Mouse (Mus musculus): ENCODE measurements at regions not wholly inside any gene's neighbourhood (a gene's known extent, or its start where the extent isn't known, plus 50 kb on each side); places are given as distances from the start of the nearest gene placed in this dataset.

DNA sequence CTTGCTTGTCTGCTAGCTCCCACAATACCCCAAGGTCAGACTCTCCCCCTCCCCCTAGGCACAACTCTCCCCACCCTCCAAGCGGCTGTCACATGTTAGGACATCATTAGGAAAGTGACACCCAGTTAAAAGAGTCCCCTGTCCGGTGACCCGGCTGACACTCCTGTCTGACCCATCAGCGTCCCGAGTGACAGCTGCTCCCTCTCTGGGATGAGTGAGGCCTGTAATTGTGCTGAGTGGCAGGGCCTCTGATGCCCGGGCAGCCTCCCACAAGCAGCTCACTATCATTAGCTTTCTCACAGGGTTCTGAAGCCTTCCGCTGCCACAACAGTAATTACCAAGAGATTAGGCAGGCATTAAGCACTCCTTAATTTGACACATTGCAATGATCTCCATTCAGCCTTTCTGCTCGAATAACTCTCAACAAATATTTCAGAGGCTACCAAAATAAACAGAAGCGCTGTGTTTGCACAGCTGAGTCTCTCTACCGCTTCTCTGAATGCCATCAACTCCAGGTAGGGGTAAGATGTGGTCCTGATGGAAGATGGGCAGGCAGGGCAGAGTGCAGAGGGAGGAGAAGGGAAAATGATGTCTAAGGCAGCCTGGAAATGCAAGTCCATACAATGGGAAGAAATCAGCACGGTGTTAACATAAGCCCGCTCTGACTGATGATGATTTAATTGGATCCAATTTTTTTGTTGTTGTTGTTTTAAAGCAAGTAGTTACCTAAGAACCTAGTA lies 352.6 kb downstream of the Gm45692 start:
- no peak overlapping the region for H3K4me3 ChIP-seq (ENCODE audit: low read depth, low read length)
- no peak overlapping the region for H3K9ac ChIP-seq (ENCODE audit: low read depth, low read length)
- no peak overlapping the region for H3K27ac ChIP-seq (ENCODE audit: low read depth, low read length)
- H3K9me3 ChIP-seq (replicated peaks; ENCODE audit: control insufficient read depth, low read length), result no peaks in the 10 kb centered on the region
- WGBS (ENCODE audit: insufficient replicate concordance), result 37% methylated on average over 12 of the region's 12 CpGs
- H3K4me2 ChIP-seq, result no peak overlapping the region
- H3K4me1 ChIP-seq (ENCODE audit: control insufficient read depth, insufficient read depth, low read length), result peaks cover 2% of the 10 kb centered on the region; the same call in 1 of the 2 replicates
- ATAC-seq (replicated peaks; ENCODE audit: insufficient number of reproducible peaks, low FRiP score, low TSS enrichment), result no peak
- no peaks in the 10 kb centered on the region for H3K27me3 ChIP-seq (ENCODE audit: control insufficient read depth, insufficient read depth, low read length)
- no peaks in the 10 kb centered on the region for H3K36me3 ChIP-seq (ENCODE audit: control insufficient read depth, insufficient read depth, low read length)

DNA sequence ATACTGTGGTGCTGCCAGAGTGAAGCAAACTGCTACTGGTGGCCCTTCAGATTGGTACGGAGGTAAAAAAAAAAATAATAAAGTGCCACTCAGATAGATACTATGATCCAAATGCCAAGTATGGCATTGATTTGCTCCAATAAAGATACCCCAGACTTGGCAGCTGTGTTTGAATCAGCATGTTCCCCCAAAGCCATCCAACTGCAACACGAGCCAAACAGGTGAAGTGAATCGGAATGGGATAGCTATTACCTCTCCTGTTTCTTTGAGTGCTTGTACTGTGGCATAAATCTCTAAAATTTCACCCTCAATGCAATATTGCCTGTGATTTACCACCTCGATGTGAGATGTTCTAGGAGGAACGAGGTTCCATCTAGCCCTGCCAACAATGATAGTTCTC lies 365.4 kb downstream of the Gm45692 start:
- Histone ChIP-seq H3K4me3 (ENCODE audit: low read depth, low read length) (no peak overlapping the region), H3K27me3 (ENCODE audit: control insufficient read depth, insufficient read depth, low read length) (no peaks in the 10 kb centered on the region), H3K9me3 (replicated peaks; ENCODE audit: control insufficient read depth, low read length) (no peaks in the 10 kb centered on the region), H3K27ac (ENCODE audit: low read depth, low read length) (no peak overlapping the region), H3K9ac (ENCODE audit: low read depth, low read length) (no peak overlapping the region), H3K36me3 (ENCODE audit: control insufficient read depth, insufficient read depth, low read length) (no peaks in the 10 kb centered on the region), H3K4me1 (ENCODE audit: control insufficient read depth, insufficient read depth, low read length) (no peaks in the 10 kb centered on the region), H3K4me2 (no peak overlapping the region)
- ATAC-seq (replicated peaks; ENCODE audit: insufficient number of reproducible peaks, low FRiP score, low TSS enrichment), result no peak
- WGBS (ENCODE audit: insufficient replicate concordance), result 84% methylated on average over 5 of the region's 5 CpGs

DNA sequence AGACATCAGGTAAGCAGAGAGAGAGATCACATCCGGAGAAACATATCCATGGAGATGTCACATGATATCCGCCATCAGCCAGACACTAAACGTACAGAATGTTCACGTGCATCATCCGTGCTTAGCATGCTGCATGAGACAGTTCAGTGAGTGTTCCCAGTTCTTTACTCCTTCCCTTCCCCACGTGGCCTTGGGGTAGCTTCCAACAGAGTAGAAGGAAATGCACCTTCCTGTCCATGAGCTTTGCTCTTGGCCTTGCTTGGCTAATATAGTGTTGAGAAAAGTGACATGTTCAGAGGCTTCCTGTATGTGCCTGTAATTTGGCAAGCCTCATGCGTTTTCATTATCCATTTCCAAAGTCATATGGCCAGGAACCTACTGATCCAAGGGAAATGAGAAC lies 368.5 kb downstream of the Gm45692 start:
- Histone ChIP-seq H3K4me2 (no peak overlapping the region), H3K9me3 (replicated peaks; ENCODE audit: control insufficient read depth, low read length) (no peaks in the 10 kb centered on the region), H3K27me3 (ENCODE audit: control insufficient read depth, insufficient read depth, low read length) (no peaks in the 10 kb centered on the region), H3K4me3 (ENCODE audit: low read depth, low read length) (no peak overlapping the region), H3K9ac (ENCODE audit: low read depth, low read length) (no peak overlapping the region), H3K27ac (ENCODE audit: low read depth, low read length) (no peak overlapping the region), H3K4me1 (ENCODE audit: control insufficient read depth, insufficient read depth, low read length) (no peaks in the 10 kb centered on the region), H3K36me3 (ENCODE audit: control insufficient read depth, insufficient read depth, low read length) (no peaks in the 10 kb centered on the region)
- ATAC-seq (replicated peaks; ENCODE audit: insufficient number of reproducible peaks, low FRiP score, low TSS enrichment), result no peak
- 90% methylated on average over 7 of the region's 7 CpGs for WGBS (ENCODE audit: insufficient replicate concordance)

DNA sequence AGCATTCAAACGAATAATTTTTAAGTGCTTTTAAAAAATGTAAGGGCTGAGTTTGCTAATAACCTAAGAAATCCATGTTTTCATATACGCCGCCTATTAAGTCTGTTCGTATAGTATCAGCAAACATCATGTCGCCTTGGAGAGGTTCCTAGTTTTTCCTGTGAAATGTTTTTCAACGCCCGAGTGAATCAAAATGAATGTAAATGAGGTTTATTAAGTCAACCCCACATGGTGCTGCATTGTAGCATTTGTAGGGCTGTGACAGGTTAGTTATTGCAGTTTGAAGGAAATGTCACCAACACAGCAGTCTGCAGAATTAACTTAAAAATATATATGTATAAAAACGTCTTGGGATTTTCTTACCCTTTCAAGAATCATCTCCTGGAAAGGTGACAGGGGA lies 369.3 kb downstream of the Gm45692 start:
- no peak for ATAC-seq (replicated peaks; ENCODE audit: insufficient number of reproducible peaks, low FRiP score, low TSS enrichment)
- no peak overlapping the region for H3K27ac ChIP-seq (ENCODE audit: low read depth, low read length)
- no peak overlapping the region for H3K9ac ChIP-seq (ENCODE audit: low read depth, low read length)
- 77% methylated on average over 8 of the region's 8 CpGs for WGBS (ENCODE audit: insufficient replicate concordance)
- H3K9me3 ChIP-seq (replicated peaks; ENCODE audit: control insufficient read depth, low read length), result no peaks in the 10 kb centered on the region
- H3K4me1 ChIP-seq (ENCODE audit: control insufficient read depth, insufficient read depth, low read length), result no peaks in the 10 kb centered on the region
- no peaks in the 10 kb centered on the region for H3K27me3 ChIP-seq (ENCODE audit: control insufficient read depth, insufficient read depth, low read length)
- no peak overlapping the region for H3K4me2 ChIP-seq
- no peaks in the 10 kb centered on the region for H3K36me3 ChIP-seq (ENCODE audit: control insufficient read depth, insufficient read depth, low read length)
- H3K4me3 ChIP-seq (ENCODE audit: low read depth, low read length), result no peak overlapping the region

DNA sequence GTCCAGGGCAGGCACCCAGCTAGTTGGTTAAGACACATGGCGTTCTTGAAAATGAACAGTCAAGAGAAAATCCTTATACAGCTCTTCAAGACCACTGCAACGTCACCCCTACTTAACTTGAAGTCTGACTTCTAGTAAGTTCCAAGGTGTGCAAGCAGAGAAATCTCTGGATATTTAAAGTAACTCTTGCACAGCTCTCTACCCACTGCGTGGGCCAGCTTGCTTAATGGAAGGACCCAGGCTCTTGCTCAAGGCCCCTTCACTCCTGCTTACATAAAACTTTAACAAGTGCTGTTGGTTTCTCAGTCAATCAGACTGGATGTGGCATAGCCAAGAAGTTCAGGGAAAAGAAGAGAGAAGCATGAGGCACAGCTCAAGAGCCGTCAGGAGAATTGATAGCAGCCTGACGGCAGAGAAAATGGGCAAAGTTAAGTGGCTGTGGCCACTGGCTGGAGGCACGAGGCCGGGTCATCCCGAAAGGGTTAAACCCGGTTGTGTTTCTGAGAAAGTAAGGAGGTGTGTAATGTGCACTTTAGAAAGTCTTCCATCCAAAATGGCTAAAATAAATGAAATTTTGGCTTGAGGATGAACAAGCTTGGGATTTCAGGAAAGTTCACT lies 382.0 kb downstream of the Gm45692 start:
- no peak for ATAC-seq (replicated peaks; ENCODE audit: insufficient number of reproducible peaks, low FRiP score, low TSS enrichment)
- H3K27me3 ChIP-seq (ENCODE audit: control insufficient read depth, insufficient read depth, low read length), result no peaks in the 10 kb centered on the region
- no peak overlapping the region for H3K4me3 ChIP-seq (ENCODE audit: low read depth, low read length)
- H3K27ac ChIP-seq (ENCODE audit: low read depth, low read length), result no peak overlapping the region
- H3K9ac ChIP-seq (ENCODE audit: low read depth, low read length), result no peak overlapping the region
- no peaks in the 10 kb centered on the region for H3K9me3 ChIP-seq (replicated peaks; ENCODE audit: control insufficient read depth, low read length)
- no peaks in the 10 kb centered on the region for H3K36me3 ChIP-seq (ENCODE audit: control insufficient read depth, insufficient read depth, low read length)
- H3K4me1 ChIP-seq (ENCODE audit: control insufficient read depth, insufficient read depth, low read length), result 0 out of 2 replicates have a peak, but pooled peaks cover 8% of the 10 kb centered on the region
- 72% methylated on average over 9 of the region's 9 CpGs for WGBS (ENCODE audit: insufficient replicate concordance)
- H3K4me2 ChIP-seq, result no peak overlapping the region

DNA sequence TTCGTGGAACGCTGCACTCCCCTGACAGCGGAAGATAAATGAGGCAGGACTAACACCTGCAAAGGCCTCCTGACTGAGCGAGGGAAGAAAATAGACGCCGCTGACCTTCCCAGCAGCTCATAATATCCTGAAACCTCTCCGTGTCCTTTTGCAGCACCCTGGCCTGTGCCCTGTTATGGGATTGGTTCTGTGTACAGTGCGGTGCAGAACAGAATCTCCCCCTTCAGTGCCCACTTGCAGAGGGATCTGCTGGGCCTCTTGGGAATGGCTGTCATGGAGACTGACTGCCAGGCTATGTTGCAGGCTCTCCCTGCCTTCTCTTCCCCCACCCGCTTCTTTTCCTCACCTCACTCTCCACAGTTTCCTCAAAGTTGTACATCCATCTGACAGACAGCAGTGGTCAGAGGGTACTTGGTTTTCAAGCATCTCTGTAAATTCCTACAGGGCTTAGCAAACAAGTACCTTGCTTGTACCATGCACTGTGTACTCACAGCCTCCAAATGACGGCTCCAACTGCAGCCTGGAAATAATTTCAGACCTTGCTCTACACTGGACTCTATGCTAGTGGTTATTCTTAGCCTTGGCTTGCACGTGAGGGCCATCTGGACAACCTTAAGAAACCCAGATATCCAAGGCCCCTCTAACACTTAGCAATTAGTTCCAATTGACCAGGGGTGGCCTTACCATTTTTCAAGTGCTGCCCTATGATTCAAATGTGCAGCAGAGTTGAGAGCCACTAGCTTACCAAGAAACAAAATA lies 382.7 kb downstream of the Gm45692 start:
- 0 out of 2 replicates have a peak, but pooled peaks cover 8% of the 10 kb centered on the region for H3K4me1 ChIP-seq (ENCODE audit: control insufficient read depth, insufficient read depth, low read length)
- no peaks in the 10 kb centered on the region for H3K27me3 ChIP-seq (ENCODE audit: control insufficient read depth, insufficient read depth, low read length)
- no peak overlapping the region for H3K4me3 ChIP-seq (ENCODE audit: low read depth, low read length)
- WGBS (ENCODE audit: insufficient replicate concordance), result 48% methylated on average over 11 of the region's 11 CpGs
- H3K9ac ChIP-seq (ENCODE audit: low read depth, low read length), result no peak overlapping the region
- H3K9me3 ChIP-seq (replicated peaks; ENCODE audit: control insufficient read depth, low read length), result no peaks in the 10 kb centered on the region
- no peak overlapping the region for H3K4me2 ChIP-seq
- no peaks in the 10 kb centered on the region for H3K36me3 ChIP-seq (ENCODE audit: control insufficient read depth, insufficient read depth, low read length)
- ATAC-seq (replicated peaks; ENCODE audit: insufficient number of reproducible peaks, low FRiP score, low TSS enrichment), result no peak
- no peak overlapping the region for H3K27ac ChIP-seq (ENCODE audit: low read depth, low read length)

DNA sequence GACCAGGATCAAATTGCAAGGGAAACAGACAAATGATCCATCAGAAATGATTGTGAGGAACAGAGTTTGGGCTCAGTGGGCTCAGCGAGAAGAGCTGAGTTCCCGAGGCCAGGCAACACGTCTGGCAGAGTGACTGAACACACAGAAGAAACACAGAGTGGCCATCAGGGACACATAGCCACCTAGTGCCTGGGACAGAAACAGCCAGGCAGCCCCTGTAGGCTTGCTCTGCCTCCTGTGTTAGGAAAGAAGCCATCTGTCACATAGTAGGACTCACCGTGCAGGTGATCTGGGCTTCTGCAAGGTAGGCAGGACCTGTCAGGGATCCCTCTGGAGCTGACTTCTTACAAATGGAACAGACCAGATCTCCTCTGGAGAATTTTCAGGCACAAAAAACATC lies 383.4 kb downstream of the Gm45692 start:
- no peaks in the 10 kb centered on the region for H3K36me3 ChIP-seq (ENCODE audit: control insufficient read depth, insufficient read depth, low read length)
- no peaks in the 10 kb centered on the region for H3K27me3 ChIP-seq (ENCODE audit: control insufficient read depth, insufficient read depth, low read length)
- H3K9me3 ChIP-seq (replicated peaks; ENCODE audit: control insufficient read depth, low read length), result no peaks in the 10 kb centered on the region
- H3K4me3 ChIP-seq (ENCODE audit: low read depth, low read length), result no peak overlapping the region
- no peak overlapping the region for H3K27ac ChIP-seq (ENCODE audit: low read depth, low read length)
- no peak overlapping the region for H3K4me2 ChIP-seq
- H3K4me1 ChIP-seq (ENCODE audit: control insufficient read depth, insufficient read depth, low read length), result 0 out of 2 replicates have a peak, but pooled peaks cover 8% of the 10 kb centered on the region
- WGBS (ENCODE audit: insufficient replicate concordance), result 45% methylated on average over 4 of the region's 4 CpGs
- H3K9ac ChIP-seq (ENCODE audit: low read depth, low read length), result no peak overlapping the region
- ATAC-seq (replicated peaks; ENCODE audit: insufficient number of reproducible peaks, low FRiP score, low TSS enrichment), result no peak

DNA sequence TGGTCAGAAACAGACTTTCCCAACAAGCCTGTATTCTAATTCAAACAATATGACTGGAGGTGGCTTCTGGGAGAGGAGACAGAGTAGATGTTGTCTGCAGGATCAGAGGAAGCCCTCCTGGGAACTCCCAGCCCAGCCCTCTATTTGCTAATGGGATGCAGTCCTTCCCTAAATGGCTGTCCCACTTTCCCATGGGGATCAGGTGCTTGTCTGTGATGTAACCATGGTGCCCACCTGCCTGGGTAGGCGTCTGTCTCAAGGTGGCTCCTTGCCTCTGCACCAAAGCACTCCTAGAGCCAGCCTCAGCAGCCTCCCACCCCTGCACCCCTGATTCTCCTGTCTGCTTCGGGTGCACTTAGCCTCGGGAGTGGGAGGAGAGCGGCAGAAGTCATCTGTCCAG lies 384.6 kb downstream of the Gm45692 start:
- Histone ChIP-seq H3K36me3 (ENCODE audit: control insufficient read depth, insufficient read depth, low read length) (no peaks in the 10 kb centered on the region), H3K9me3 (replicated peaks; ENCODE audit: control insufficient read depth, low read length) (no peaks in the 10 kb centered on the region), H3K27ac (ENCODE audit: low read depth, low read length) (no peak overlapping the region), H3K4me3 (ENCODE audit: low read depth, low read length) (no peak overlapping the region), H3K9ac (ENCODE audit: low read depth, low read length) (no peak overlapping the region), H3K4me2 (no peak overlapping the region), H3K27me3 (ENCODE audit: control insufficient read depth, insufficient read depth, low read length) (no peaks in the 10 kb centered on the region), H3K4me1 (ENCODE audit: control insufficient read depth, insufficient read depth, low read length) (0 out of 2 replicates have a peak, but pooled peaks cover 8% of the 10 kb centered on the region)
- no peak for ATAC-seq (replicated peaks; ENCODE audit: insufficient number of reproducible peaks, low FRiP score, low TSS enrichment)
- WGBS (ENCODE audit: insufficient replicate concordance), result 67% methylated on average over 4 of the region's 4 CpGs
